Mouse (Mus musculus) lung, postnatal 0 days (tissue): ENCODE results near the gene Wscd2.

Experiments
- CTCF ChIP-seq: IDR thresholded peaks from 2 replicates; pipeline ENCODE4 v1.5.1; 2016; ENCODE audit warnings: antibody characterized with exemption, mild to moderate bottlenecking
- EP300 ChIP-seq: IDR thresholded peaks from 2 replicates; pipeline ENCODE4 v1.6.1; 2016; ENCODE audit warnings: antibody characterized with exemption, mild to moderate bottlenecking, control low read depth

GRCm38 (mm10) chr5:113490467-113491260 lies 531 bp downstream of the Wscd2 start:
- TF ChIP-seq CTCF (no peak), EP300 (no peak)
